Mouse (Mus musculus): ENCODE data around the gene Paqr5.

Paqr5 gene

DNA sequence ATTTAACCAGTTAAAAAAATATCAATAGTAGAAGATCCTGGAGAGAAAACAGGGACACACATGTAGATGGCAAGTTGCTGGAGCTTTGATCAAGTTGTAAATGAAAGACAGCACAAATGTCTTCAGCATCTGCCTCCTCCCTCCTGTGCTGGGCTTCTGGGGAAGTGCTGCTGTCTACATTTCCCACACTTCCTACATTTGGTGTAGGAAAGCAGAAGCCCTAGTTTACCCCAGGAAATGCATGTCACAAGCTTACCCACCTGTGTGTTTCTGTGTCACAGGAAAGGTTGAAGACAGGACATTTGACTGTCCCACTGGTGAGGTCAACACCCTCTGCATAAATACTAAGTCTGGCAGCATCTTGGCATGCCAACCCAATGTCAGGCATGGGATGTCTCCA lies 71.9 kb downstream of the Paqr5 start:
- DNase-seq (ENCODE audit: low spot score) = peak; percentile 12

DNA sequence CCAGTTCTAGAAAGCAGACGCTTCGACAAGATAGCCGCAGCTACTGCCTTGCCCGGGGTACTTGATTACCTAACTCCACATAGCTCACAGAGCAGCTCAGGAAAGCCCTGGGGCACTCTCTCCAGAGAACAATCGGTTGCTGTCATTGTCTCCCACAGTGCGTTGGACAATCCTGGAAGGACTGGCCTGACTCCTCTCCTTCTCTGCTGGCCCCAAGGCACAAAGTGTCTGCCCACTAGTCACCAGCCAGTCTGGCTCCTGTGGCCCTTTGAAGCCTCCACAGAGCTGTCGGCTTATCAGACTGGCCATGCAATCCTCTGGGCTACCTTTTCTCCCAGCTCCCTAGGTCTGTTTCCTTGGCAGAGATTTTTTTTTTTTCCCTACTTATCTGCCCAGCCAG lies 74.4 kb downstream of the Paqr5 start:
- DNase-seq (ENCODE audit: low spot score) = no peak

DNA sequence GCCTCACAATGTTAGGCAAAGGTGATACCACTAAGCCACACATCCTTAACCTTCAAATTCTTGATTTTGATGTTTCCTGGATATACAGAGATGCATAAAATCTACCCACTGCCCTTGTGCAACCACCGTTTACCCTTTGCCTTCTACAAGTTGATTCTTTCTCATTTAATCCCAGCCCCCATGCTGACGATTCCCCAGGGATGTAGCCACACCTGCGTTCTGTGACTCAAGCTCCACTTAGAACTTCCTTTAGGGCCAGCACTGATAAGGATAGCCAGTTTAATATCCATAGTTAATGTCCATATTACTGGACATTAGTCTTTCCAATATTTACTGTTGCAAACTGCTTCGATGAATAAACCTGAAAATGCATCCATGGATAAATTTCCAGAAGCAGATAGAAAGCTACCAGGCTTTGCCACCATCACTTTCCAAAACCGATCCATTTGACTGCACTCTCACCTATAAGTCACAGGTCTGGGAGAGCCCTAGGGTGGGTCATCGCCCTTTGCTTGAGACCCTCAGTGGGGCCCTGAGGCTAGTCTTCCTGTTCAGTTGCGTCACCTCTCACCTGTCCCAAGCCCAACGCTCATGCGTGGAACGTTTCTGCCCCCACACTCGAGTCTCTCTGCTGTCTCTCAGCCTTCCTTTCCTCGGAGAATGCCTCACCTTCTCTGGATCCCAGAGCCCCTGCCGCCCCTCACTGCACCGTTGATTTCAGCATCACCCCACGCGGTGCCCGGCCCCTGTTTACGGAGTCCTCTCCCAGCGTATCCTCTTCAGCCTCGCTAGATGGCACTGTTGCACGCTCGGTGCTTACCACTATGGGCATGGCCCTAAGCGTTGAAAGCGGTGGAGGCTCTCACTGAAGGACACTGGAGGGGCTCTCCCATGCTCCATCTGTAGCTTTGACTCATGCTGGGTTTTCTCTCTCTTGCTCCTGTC lies 79.0 kb downstream of the Paqr5 start:
- peak; percentile 82 for DNase-seq (ENCODE audit: low spot score)

DNA sequence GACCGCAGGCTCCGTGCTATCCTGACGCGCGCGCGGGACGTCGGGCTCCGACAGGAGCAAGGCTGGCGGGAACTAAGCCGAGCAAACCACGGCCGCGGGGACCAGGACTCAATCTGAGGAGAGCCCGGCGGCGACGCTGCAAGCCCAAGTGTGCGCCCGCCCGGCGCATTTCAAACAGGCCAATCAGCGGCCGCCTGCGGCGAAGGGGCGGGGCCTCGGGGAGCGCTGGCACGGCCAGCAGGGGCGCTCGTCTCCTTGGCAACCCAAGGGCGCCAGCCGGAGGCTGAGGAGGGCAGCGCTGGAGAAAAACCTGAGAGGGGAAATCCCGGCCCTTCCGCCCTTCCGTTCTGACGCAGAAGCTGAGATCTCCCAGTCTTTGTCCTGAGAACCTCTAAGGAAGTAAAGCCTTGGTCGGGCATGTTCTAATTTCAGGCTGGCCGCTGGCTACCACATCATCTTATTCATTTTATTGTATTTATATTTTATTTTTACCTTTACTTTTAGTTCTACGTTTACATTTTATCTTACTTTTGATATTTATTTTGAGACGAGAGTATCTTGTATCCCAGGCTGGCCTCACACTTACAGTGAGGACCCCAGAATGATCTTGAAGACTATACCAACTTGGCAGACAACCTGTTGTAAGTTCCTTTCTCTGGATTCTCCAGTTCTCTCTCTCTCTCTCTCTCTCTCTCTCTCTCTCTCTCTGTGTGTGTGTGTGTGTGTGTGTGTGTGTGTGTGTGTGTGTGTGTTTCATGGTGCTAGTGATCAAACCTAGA lies 79.8 kb downstream of the Paqr5 start, which contains the start of gene Kif23:
Kif23 (minus strand) TSS at position 152 of the 779 bp plus-strand sequence.
- DNase-seq (ENCODE audit: low spot score) = peak; percentile 97

DNA sequence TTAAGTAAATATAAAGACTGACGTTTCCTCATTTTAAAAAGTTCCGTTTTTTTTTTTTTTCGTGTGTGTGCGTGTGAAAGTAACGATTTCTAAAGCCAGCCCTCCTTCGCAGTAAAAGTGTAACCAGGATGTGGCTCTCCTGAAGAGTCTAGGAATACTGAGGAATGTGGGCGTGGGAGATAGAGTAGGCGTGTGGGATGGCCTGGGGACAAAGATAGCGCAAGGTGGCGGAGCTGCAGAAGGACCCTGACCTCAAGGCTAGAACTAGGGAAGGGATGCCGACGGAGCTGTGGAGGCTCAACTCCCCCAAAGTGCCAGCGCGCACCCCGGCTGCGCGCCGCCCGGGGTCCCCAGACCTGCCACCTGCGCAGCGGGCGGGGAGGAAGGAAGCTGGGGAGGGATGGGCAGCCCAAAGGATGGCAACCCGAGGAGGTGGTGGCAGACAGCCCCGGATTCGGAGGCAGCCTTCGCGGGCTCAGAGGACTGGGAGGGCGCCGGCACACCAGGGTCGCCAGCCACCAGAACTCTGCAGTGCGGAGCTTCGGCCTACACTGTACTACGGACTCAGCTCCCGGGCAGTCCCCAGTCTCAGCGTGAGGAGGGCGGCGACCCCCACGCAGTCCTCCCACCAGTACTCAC lies 80.6 kb downstream of the Paqr5 start:
- DNase-seq (ENCODE audit: low spot score) = peak; percentile 19

DNA sequence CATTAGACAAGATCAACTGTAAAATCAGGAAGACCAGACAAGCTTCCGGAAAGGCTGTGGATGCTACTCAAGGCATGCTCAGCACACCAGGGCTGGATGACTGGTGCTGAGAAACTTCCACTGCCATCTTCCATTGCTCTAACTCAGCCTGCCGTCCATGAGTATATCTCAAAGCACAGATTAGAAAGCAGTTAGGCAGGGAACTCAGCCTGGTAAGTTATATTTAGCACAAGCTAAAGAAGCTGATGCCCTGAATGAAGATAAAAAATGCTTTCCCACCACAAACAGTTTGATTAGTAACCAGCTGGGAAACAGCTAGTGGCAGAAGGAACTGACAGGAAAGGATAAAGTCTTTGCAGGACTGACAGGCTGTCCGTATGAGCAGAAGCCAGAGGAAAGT lies 85.6 kb downstream of the Paqr5 start:
- DNase-seq (ENCODE audit: low spot score) = no peak

DNA sequence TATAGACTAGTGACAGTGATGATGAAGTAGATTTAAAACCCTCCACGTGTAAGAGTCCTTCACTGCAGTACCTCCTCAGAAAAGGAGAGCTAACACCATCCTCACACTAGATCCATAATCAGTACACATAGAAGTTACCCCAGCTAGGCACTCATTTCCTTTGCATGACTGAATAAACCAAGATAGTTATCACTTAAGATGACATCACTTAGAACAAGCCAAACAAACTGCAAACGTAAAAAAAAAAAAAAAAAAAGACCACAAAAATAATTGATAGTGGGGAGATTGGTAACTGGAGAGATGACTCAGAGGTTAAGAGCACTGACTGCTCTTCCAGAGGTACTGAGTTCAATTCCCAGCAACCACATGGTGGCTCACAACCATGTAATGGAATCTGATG lies 93.3 kb downstream of the Paqr5 start:
- no peak for DNase-seq (ENCODE audit: low spot score)

DNA sequence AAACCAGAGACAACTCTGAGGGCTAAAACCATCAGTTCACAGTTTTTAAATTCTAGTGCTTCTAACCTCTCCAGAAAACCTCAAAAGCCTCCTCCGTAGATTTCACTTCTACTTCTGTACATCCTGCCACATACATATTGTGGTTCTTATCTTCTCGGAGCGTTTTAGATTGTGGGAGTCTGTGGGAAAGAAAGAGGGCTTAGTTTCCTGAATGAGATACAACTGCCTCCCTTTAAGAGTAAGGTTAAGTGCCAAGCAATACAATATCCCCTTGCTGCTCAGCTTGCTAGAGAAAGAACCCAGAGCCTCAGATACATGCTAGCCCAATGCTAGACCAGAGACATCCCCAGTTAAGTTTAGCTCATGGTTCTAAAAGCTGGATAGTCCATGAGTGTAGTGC lies 94.6 kb downstream of the Paqr5 start:
- no peak for DNase-seq (ENCODE audit: low spot score)

DNA sequence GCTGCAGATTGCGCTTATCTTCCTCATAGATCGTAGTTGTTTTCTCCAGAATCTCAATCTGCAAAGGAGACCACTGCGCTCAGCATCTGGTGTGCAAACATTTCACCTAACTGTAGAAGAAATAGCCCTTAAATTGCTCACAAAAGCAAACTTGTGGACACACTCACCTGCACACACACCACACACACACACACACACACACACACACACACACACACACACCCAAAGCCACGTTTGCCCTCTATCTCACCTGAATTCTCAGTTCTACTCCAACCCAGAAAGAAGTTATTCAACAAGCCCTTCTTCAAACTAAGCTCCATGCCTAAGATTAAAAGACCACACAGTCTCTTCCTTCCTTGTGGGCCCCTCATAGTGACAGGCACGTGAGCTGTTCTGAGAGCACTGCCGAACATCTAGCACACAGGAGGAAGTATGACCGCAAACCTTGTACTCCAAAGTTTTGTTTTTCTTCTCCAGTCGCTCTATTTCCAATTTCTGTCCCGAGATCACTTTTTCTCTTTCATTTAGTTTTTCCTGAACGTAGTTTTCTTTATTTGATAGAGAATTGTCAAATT lies 101.5 kb downstream of the Paqr5 start:
- no peak for DNase-seq (ENCODE audit: low spot score)

DNA sequence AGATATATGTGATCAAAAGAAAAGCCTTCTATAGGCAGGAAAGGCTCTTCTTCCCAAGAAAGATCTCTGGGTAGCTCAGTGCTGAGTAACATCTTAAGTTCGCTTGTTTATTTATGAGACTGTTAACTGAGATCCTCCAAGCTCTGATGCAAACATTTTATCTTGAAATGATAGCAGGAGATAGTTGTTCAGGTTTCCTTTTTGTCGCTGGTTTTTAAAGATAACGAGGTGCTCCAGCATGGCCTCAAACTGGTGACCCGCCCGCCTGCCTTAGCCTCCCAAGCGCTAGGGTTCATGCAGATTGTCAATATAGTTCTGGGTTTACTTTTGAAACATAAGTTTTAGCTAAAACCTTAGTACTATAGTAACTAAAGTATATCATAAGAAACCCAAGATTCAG lies 106.3 kb downstream of the Paqr5 start:
- no peak for DNase-seq (ENCODE audit: low spot score)

DNA sequence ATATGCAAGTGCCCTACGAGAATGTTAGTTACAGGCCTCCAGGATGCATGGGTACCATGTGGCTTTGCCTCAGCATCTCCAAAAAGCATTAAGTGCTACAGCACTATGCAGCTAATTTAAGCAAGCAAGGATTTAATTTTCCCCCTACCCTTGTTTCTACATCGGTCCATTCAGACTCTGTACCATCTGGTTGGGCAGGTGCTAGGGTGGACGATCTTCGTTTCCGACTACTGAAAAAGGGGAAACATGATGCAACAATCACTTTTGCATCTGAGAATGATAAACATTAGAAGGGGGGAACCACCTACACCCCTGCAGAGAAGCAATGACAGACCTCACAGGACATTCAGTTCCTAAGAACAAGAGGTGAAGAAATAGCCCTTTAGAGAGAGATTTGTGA lies 107.2 kb downstream of the Paqr5 start:
- DNase-seq (ENCODE audit: low spot score) = no peak

DNA sequence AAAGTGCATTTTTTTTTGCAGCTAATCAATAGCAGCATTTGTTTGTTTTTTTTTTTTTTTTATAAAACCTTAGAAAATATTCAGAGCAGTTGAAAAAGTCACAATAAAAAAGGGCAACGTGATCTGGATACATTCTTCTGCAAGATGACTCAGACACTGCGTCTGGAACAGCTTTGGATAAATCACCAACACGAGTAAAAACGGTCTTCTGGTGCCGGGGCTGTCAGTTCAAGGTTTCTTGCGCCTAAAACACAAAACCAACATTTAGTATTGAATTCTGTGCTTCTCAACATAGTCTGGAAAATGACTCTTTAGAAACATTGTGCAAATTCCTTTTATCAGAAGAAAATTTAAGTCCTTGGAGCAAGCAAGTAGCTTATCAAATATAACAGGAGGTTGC lies 109.2 kb downstream of the Paqr5 start:
- no peak for DNase-seq (ENCODE audit: low spot score)

DNA sequence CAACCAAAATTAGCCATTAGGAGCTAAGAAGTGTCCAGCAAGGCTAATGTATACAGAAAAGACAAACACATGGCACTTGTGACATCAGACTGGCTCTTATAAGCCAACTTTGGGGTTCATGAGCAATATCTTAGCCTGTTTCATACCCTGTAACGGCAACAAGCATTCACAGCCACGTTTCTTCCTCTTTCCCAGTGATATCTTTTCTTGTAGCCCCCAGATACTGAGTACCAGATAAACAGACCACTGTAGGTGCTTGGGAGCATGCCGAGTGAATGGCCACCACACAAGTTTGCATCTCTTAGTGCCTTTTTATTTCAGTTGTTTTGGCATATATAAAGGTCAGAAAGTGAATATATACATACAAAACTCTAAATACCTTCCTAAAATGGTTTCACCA lies 109.7 kb downstream of the Paqr5 start:
- DNase-seq (ENCODE audit: low spot score) = no peak

DNA sequence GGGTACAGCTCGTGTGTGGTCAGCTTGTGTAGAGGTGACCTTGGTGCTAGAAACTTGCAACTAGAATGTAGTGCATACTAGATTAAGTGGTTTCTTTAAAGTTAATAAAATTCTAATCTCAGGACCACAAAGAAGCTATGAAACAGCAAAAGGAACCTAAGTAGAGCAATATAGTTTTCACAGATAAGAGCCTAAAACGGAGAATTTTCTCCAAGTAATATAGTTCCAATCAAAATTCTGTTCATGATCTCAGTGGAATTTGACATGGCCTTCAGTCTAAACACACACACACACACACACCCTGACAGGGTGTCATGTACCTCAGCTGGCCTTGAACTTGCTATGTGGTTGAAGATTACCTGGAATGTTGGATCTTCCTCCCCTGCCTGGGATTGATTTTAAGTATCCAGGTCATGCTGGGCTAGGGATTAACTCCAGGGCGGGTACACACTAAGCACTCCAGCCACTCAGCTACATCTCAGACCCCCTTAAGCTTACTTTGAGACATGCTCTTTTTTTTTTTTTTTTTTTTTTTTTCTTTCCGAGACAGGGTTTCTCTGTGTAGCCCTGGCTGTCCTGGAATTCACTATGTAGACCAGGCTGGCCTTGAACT lies 111.2 kb downstream of the Paqr5 start:
- DNase-seq (ENCODE audit: low spot score) = no peak

DNA sequence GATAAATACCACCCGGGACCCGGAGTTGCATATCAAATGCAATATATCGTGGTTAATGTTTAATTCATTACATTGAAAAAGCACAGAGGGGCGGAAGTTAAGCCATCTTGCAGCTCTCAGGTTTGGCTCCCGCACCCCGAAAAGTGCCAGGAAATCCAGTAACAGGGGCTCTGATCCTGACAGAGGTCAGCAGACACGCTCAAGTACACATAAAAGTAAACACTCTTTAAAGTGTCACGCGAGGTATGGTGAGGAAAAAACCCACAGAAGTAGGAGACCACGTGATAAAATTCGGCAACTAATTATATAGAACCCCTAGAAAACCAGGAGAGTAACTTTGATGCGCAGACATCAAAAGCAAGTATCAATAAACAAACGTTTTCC lies 111.7 kb downstream of the Paqr5 start:
- DNase-seq (ENCODE audit: low spot score) = peak; percentile 26

DNA sequence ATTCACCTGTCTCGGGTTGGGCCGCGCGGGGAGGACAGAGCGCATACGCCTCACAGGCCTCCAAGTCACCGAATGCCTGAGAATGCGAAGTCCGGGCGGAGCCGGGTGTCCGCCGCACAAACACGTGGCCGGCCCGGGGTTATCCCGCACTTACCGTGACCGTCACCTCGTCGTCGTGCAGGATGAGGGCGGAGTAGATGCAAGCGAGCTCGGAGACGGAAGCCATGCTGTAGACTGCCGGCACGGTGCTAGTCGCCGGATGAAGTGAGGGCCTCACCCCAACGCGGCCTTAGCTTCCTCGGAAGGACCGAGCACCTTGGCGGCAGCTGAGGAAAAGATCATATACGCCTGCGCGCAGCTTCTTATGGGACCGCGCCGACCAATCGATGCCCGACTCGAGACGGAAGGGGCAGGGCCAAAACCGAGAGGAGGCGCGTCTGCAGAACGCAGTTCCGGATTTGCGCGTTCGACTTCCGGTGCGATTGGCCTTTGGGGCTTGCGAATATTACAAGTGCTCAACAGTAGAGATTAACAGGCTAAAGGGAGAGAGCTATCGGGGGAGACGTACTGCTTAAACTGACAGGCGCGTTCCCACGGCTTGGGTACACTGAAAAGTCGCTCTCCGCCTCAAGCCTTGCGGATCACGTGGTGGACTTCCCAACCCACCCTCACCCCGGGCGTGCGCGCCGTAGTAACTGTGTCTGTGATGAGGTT lies 112.3 kb downstream of the Paqr5 start, which contains the start of gene Rplp1:
Rplp1 (minus strand) TSS at position 340 of the 714 bp plus-strand sequence.
- DNase-seq (ENCODE audit: low spot score) = peak; percentile 98

DNA sequence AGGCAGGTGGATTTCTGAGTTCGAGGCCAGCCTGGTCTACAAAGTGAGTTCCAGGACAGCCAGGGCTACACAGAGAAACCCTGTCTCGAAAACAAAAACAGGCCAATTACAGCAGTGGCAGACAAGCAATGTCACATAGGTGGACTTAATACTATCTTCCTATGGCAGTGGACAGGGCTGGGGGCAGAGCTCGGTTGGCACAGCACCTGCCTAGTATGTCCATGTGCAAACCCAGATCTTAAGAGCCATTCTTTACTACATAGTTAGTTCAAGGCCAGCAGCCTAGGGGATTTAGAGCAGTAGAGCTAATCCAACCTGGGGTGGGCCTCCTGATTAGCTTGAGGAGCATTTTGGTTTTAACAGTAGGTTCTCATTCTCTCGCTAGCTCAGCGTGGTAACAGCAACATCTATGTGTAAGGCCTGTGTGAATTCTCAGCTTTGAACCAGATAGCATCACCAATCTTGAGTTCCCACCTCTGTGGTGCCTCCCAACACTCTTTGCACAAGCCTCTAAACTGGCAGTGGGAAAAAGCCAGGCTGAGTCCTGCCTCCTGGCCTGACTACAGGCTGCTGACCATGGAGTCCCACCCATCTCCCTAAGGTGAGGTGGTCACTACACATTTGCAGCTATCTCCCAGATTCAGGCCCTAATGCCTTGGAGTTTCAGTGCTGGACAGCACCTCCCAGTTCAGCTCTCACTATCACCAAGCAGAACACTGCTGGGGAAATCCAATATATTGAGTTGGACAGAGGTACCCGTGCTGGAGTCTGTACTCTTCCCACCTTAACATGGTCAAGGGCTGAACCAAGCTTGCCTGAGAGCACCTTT lies 115.1 kb downstream of the Paqr5 start:
- no peak for DNase-seq (ENCODE audit: low spot score)

DNA sequence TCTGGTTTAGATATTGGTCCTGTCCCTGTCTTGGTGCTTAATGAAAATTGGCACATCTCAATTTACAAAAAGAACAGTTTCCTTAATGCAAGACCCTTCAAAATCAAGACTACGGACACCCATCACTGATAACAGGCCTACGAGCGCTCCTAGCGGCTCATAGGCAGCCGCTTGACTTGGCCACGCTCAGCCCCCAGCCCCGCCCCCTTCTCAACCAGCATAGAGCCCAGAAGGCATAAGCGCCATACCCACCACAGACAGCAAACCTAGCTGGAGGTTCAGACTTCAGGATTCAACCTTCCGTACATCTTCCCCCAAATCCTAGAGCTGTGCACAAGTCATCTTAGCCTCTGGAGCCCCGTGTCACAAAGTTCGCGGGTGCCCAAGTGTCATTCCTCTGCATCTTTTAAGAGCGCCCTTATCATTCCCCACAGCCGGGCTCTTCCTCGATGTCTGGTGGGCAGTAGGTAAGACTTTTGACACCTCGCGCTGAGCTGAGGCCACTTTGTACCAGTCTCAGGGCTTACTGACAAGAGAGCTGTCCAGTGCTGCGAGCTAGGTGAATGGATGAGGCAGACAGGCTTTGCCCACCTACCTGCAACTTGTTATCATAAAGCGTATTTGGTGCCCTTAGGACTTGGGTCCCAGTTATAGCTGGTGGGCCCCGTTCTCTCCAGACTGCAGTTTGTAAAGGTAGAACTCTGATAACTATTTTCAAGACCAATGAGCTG lies 116.0 kb downstream of the Paqr5 start:
- no peak for DNase-seq (ENCODE audit: low spot score)

DNA sequence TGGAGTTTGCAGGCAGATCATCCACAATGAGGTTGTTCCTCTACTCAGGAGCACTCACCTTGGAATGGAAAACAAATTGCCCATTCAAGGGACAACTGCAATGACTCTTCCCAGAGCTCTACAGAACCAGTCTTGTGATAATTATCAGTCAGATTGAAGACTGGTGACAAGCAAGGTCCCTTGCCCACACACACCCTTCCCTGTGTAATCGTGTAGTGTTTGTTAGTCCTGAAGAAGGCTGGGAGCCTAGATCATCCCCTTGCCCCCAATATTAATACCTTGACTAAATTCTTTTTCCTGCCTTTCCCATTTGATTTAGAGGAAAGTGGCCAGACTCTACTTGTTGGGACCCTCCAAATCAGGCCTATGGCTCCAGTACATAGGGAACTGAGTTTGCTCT lies 117.0 kb downstream of the Paqr5 start:
- no peak for DNase-seq (ENCODE audit: low spot score)
